Mouse (Mus musculus): ENCODE measurements around the gene Cpb2.

DNA sequence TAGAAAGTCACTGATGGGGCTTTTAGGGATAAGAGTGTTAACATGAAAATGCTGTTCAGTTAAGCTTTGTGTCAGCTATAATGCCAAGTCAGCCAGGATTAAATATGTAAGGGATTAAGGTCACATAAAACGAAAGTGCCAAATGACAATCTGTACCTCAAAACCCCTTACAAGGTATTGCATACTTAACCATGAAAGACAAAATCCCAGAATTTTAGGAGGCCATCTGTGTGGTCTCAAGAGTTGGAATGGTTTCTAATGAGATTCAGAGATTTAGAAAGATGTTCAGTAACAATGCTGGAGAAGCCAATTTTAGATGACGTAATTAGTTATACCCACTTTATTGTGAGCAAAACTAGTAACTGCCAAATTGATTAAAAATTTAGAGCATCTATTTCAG is 72.4 kb downstream of the Cpb2 start:
- TF ChIP-seq CTCF (IDR thresholded peaks at IDR 0.05; ENCODE audit: low read depth, low read length): no peak
- TF ChIP-seq POLR2A (IDR thresholded peaks at IDR 0.05; ENCODE audit: borderline replicate concordance, low read depth, low read length): no peak

Measured in bone marrow macrophage, adult 2 months (primary cell).